Mouse (Mus musculus): ENCODE results near the gene Rpgrip1l.
A peak's percentile ranks its signal among the peaks of the same experiment; 100 is the strongest.

Rpgrip1l gene

GRCm38 (mm10) chr8:91199876-91200275 is 113.2 kb downstream of the Rpgrip1l start, which contains the start of gene Aktip:
Gene Aktip (minus strand): TSS chr8:91199976.
- DNase-seq, result no peak

- no peak for DNase-seq
Observed at GRCm38 (mm10) chr8:91198036-91198435, 115.0 kb downstream of the Rpgrip1l start.

GRCm38 (mm10) chr8:91197233-91197632 is 115.8 kb downstream of the Rpgrip1l start:
- DNase-seq, result no peak

GRCm38 (mm10) chr8:91196661-91197060 is 116.4 kb downstream of the Rpgrip1l start:
- DNase-seq, result no peak

- no peak for DNase-seq
Observed at GRCm38 (mm10) chr8:91194081-91194480, 119.0 kb downstream of the Rpgrip1l start.

GRCm38 (mm10) chr8:91192941-91193340 is 120.1 kb downstream of the Rpgrip1l start:
- no peak for DNase-seq

- peak; percentile 62 for DNase-seq
Observed at GRCm38 (mm10) chr8:91190816-91191340, 122.2 kb downstream of the Rpgrip1l start.

- no peak for DNase-seq
Observed at GRCm38 (mm10) chr8:91188152-91188551, 124.9 kb downstream of the Rpgrip1l start.

- DNase-seq, result peak; percentile 17
Observed at GRCm38 (mm10) chr8:91186372-91186771, 126.7 kb downstream of the Rpgrip1l start.

- no peak for DNase-seq
Observed at GRCm38 (mm10) chr8:91177708-91178107, 135.4 kb downstream of the Rpgrip1l start.

- DNase-seq, result no peak
Observed at GRCm38 (mm10) chr8:91176176-91176575, 136.9 kb downstream of the Rpgrip1l start.

GRCm38 (mm10) chr8:91171605-91172004 is 141.5 kb downstream of the Rpgrip1l start:
- no peak for DNase-seq

- no peak for DNase-seq
Observed at GRCm38 (mm10) chr8:91170914-91171313, 142.1 kb downstream of the Rpgrip1l start.

- no peak for DNase-seq
Observed at GRCm38 (mm10) chr8:91170152-91170551, 142.9 kb downstream of the Rpgrip1l start.
